Mouse (Mus musculus) small intestine, adult 2 months (tissue): ENCODE measurements around the gene Srgap2. TPM values are rescaled to one million over a fixed set of nuclear protein-coding genes. Genes with fewer than 3 reads are reported as not detected.

ENCODE experiments used
- H3K27ac ChIP-seq: fragments of 200-500 bp; 2 replicates; pipeline ENCODE4 v1.5.1; 2012; ENCODE audit warnings: low read depth, low read length, control low read depth, inconsistent platforms; ENCODE audit not compliant: insufficient read depth
- H3K27me3 ChIP-seq: fragments of 200-500 bp; 2 replicates; pipeline ENCODE4 v1.6.1; 2012; ENCODE audit warnings: mild to moderate bottlenecking, moderate library complexity, low read length, inconsistent platforms; ENCODE audit not compliant: control insufficient read depth, insufficient read depth
- H3K36me3 ChIP-seq: fragments of 200-500 bp; 2 replicates; pipeline ENCODE4 v1.6.1; 2012; ENCODE audit warnings: mild to moderate bottlenecking, low read length, control low read depth, inconsistent platforms; ENCODE audit not compliant: control insufficient read depth, insufficient read depth
- H3K4me1 ChIP-seq: fragments of 200-500 bp; 2 replicates; pipeline ENCODE4 v1.6.1; 2012; ENCODE audit warnings: low read length, inconsistent platforms, mixed read lengths; ENCODE audit not compliant: control insufficient read depth, insufficient read depth, insufficient read length
- H3K4me3 ChIP-seq: fragments of 200-500 bp; 2 replicates; pipeline ENCODE4 v1.5.1; 2012; ENCODE audit warnings: low read depth, mild to moderate bottlenecking, control low read depth, inconsistent platforms, low read length, moderate library complexity
- CTCF ChIP-seq: fragments of 200-500 bp; IDR thresholded peaks from 2 replicates; pipeline ENCODE4 v1.5.1; 2012; ENCODE audit warnings: low read depth, mild to moderate bottlenecking, control low read depth, inconsistent platforms, low read length, moderate library complexity, mixed read lengths; ENCODE audit not compliant: insufficient replicate concordance, insufficient read length; ENCODE audit errors: extremely low read depth
- POLR2A ChIP-seq: fragments of 200-500 bp; IDR thresholded peaks from 2 replicates; pipeline ENCODE4 v1.6.1; 2012; ENCODE audit warnings: low read depth, mild to moderate bottlenecking, control low read depth, inconsistent platforms, low read length, moderate library complexity
- WGBS: fragments of 180-500 bp; shearing (Covaris S2); methylation state at CpG from one replicate; pipeline ENCODE4 v1.1.7; 2018; 5-methylcytosine and 5-hydroxymethylcytosine counted together
- polyA plus RNA-seq: library from polyadenylated mRNA; depleted of rRNA; stranded (reverse); fragments of >200 nt; gene quantifications from 2 replicates; pipeline ENCODE4 v1.2.3, GENCODE M21; 2012

Srgap2 gene
- polyA plus RNA-seq, 1 experiment = 5.6 TPM

GRCm38 (mm10) chr1:131447333-131447732, 79.8 kb downstream of the Srgap2 start:
- Histone ChIP-seq H3K27ac (no peak overlapping the region), H3K4me3 (no peak overlapping the region), H3K27me3 (no peaks in the 10 kb centered on the region), H3K4me1 (no peaks in the 10 kb centered on the region), H3K36me3 (no peaks in the 10 kb centered on the region)
- TF ChIP-seq POLR2A = no peak
- no peak for TF ChIP-seq CTCF
- WGBS = 87% methylated on average over 3 of the region's 3 CpGs

- TF ChIP-seq POLR2A = no peak
- no peak for TF ChIP-seq CTCF
- no peak overlapping the region for H3K4me3 ChIP-seq
- no peaks in the 10 kb centered on the region for H3K36me3 ChIP-seq
- H3K27ac ChIP-seq = no peak overlapping the region
- no peaks in the 10 kb centered on the region for H3K27me3 ChIP-seq
- 84% methylated on average over 4 of the region's 4 CpGs for WGBS
- no peaks in the 10 kb centered on the region for H3K4me1 ChIP-seq
Observed at GRCm38 (mm10) chr1:131446577-131446976, 80.6 kb downstream of the Srgap2 start.

- no peaks in the 10 kb centered on the region for H3K27me3 ChIP-seq
- H3K4me1 ChIP-seq = peaks cover 5% of the 10 kb centered on the region; the same call in 1 of the 2 replicates
- no peak overlapping the region for H3K27ac ChIP-seq
- no peak for TF ChIP-seq CTCF
- TF ChIP-seq POLR2A = no peak
- H3K4me3 ChIP-seq = no peak overlapping the region
- WGBS = 71% methylated on average over 11 of the region's 11 CpGs
- H3K36me3 ChIP-seq = 0 out of 2 replicates have a peak, but pooled peaks cover 2% of the 10 kb centered on the region
Observed at GRCm38 (mm10) chr1:131438556-131438955, 88.6 kb downstream of the Srgap2 start.

GRCm38 (mm10) chr1:131437975-131438374, 89.2 kb downstream of the Srgap2 start:
- TF ChIP-seq CTCF (no peak), POLR2A (no peak)
- Histone ChIP-seq H3K27ac (no peak overlapping the region), H3K4me3 (no peak overlapping the region)

GRCm38 (mm10) chr1:131436609-131437008, 90.5 kb downstream of the Srgap2 start:
- Histone ChIP-seq H3K36me3 (0 out of 2 replicates have a peak, but pooled peaks cover 2% of the 10 kb centered on the region), H3K4me1 (peaks cover 5% of the 10 kb centered on the region; the same call in 1 of the 2 replicates), H3K4me3 (no peak overlapping the region), H3K27me3 (no peaks in the 10 kb centered on the region), H3K27ac (no peak overlapping the region)
- no peak for TF ChIP-seq POLR2A
- 85% methylated on average over 7 of the region's 7 CpGs for WGBS

More at GRCm38 (mm10) chr1:131437975-131438374, 89.2 kb downstream of the Srgap2 start:
- 0 out of 2 replicates have a peak, but pooled peaks cover 2% of the 10 kb centered on the region for H3K36me3 ChIP-seq
- no peaks in the 10 kb centered on the region for H3K27me3 ChIP-seq
- peaks cover 5% of the 10 kb centered on the region; the same call in 1 of the 2 replicates for H3K4me1 ChIP-seq

GRCm38 (mm10) chr1:131431456-131432246, 95.5 kb downstream of the Srgap2 start:
- 75% methylated on average over 5 of the region's 5 CpGs for WGBS
- no peak for TF ChIP-seq POLR2A
- TF ChIP-seq CTCF = no peak
- Histone ChIP-seq H3K27me3 (no peaks in the 10 kb centered on the region), H3K27ac (no peak overlapping the region), H3K4me1 (no peaks in the 10 kb centered on the region), H3K4me3 (no peak overlapping the region), H3K36me3 (0 out of 2 replicates have a peak, but pooled peaks cover 2% of the 10 kb centered on the region)

GRCm38 (mm10) chr1:131427140-131427821, 99.9 kb downstream of the Srgap2 start:
- TF ChIP-seq CTCF = no peak
- no peak for TF ChIP-seq POLR2A
- no peak overlapping the region for H3K27ac ChIP-seq

More at GRCm38 (mm10) chr1:131427140-131427821, 99.9 kb downstream of the Srgap2 start:
- H3K4me1 ChIP-seq = no peaks in the 10 kb centered on the region
- WGBS = 26% methylated on average over 5 of the region's 5 CpGs
- H3K36me3 ChIP-seq = no peaks in the 10 kb centered on the region
- H3K4me3 ChIP-seq = no peak overlapping the region
- H3K27me3 ChIP-seq = no peaks in the 10 kb centered on the region
